Mouse (Mus musculus): ENCODE results near the gene Slc35b1. TPM values are rescaled to one million over a fixed set of nuclear protein-coding genes. Genes with fewer than 3 reads are reported as not detected.
A peak's percentile ranks its signal among the peaks of the same experiment; 100 is the strongest.

Slc35b1 gene
- polyA plus RNA-seq, 1 experiment from 2014 or later: 37.7 TPM

DNA sequence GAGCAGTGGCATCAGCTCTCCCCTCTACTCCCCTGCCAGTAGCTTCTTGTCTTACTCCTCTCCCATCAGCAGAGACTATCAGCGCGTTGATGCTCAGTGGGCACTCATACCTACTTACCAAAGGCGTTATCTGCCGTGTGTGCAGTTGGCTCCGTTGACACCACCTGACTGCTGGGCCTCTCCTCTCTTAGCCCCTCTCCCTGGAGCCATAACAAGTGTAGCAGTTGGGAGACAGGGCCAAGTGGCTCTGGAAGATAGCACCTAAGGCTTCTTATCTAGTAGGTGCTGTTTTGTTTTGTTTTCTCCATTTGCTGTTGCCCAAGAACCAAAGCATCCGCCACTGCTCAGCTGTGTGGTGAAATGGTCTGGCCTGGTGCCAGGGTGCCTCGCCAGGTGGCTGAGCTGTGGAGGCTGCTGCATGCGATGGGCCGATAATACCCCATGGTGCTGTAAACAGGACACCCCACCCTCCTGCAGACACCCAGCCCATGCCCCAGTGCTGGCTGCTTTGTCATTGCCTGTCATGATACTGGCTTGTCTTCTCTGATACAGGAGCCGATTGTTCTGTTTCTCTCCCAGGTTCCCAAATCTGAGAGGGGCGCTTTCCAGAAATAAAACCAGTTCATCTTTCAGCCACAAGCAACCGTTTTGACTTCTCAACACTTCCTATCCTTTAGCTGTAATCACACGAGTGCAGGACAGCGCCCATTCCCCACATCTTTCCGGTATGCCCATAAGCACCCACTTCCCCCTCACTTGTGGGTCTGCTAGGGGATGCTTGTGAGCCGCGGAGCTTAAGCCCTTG, 27.8 kb upstream of the Slc35b1 start:
- peak; percentile 95 for ATAC-seq (ENCODE audit: low read depth)
- Histone ChIP-seq H3K27me3 (ENCODE audit: control insufficient read depth, insufficient read depth, low read depth, low read length) (no peaks in the 10 kb centered on the region), H3K4me3 (ENCODE audit: low read depth, low read length) (peak overlapping the region; percentile 36), H3K9me3 (replicated peaks; ENCODE audit: control insufficient read depth, low read length) (no peaks in the 10 kb centered on the region), H3K4me2 (ENCODE audit: low read depth, low read length) (peak overlapping the region; percentile 69), H3K36me3 (ENCODE audit: control insufficient read depth, insufficient read depth) (peaks cover 65% of the 10 kb centered on the region), H3K4me1 (ENCODE audit: control insufficient read depth, low read depth, low read length) (peaks cover 59% of the 10 kb centered on the region), H3K27ac (ENCODE audit: low read length) (peak overlapping the region; percentile 97), H3K9ac (ENCODE audit: low read depth, low read length) (peak overlapping the region; percentile 68)
- 17% methylated on average over 17 of the region's 17 CpGs for WGBS (ENCODE audit: insufficient replicate concordance)

DNA sequence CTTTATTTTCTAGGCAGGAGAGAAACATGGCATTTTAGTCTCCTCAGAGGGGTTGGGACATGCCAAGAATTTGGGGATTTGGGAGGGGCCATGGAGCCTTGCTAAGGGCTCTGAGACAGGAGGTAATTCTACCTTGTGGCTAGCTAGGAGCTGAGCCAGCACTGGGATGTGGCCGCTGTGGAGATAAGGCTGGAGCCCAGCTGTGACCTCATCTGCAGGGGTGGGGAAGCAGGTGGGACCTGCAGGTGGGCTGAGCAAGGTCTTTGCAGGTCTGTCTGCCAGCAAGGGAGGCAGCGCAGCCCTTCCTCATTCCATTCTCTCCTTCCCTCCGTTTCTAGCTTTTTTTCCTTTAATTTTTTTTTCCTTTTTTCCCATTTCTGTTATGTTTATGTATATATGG, 26.2 kb upstream of the Slc35b1 start:
- Histone ChIP-seq H3K9me3 (replicated peaks; ENCODE audit: control insufficient read depth, low read length) (no peaks in the 10 kb centered on the region), H3K36me3 (ENCODE audit: control insufficient read depth, insufficient read depth) (peaks cover 57% of the 10 kb centered on the region), H3K9ac (ENCODE audit: low read depth, low read length) (0 out of 2 replicates have a peak overlapping the region, but pooled peaks have one; percentile 21), H3K4me1 (ENCODE audit: control insufficient read depth, low read depth, low read length) (peaks cover 49% of the 10 kb centered on the region), H3K27ac (ENCODE audit: low read length) (peak overlapping the region; percentile 97), H3K27me3 (ENCODE audit: control insufficient read depth, insufficient read depth, low read depth, low read length) (no peaks in the 10 kb centered on the region), H3K4me3 (ENCODE audit: low read depth, low read length) (no peak overlapping the region), H3K4me2 (ENCODE audit: low read depth, low read length) (no peak overlapping the region)
- 58% methylated on average over 3 of the region's 3 CpGs for WGBS (ENCODE audit: insufficient replicate concordance)
- ATAC-seq (ENCODE audit: low read depth): no peak

DNA sequence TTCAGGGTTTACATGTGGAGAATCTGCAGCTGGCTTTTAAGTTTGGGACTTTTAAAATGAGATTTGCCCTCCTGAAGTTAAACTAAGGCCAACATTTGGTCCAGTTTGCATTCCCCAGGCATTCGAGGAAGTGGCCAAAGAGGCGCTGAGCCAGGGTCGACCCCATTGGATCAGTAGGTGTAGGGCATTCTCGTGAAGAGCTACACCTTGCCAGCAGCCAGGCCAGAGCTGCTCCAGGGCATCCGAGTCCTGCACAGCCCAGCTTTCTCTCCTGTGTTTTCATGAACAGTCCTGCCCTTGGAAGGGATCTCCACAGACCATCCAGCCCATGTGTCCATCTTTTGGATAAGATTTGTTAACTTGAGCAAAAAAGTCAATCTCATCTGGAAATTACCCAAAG, 20.1 kb upstream of the Slc35b1 start:
- no peak for ATAC-seq (ENCODE audit: low read depth)
- 83% methylated on average over 5 of the region's 5 CpGs for WGBS (ENCODE audit: insufficient replicate concordance)
- no peak overlapping the region for H3K27ac ChIP-seq (ENCODE audit: low read length)
- no peak overlapping the region for H3K9ac ChIP-seq (ENCODE audit: low read depth, low read length)
- H3K4me3 ChIP-seq (ENCODE audit: low read depth, low read length): no peak overlapping the region
- peaks cover 9% of the 10 kb centered on the region for H3K4me1 ChIP-seq (ENCODE audit: control insufficient read depth, low read depth, low read length)
- H3K36me3 ChIP-seq (ENCODE audit: control insufficient read depth, insufficient read depth): peaks cover 68% of the 10 kb centered on the region
- H3K9me3 ChIP-seq (replicated peaks; ENCODE audit: control insufficient read depth, low read length): no peaks in the 10 kb centered on the region
- H3K27me3 ChIP-seq (ENCODE audit: control insufficient read depth, insufficient read depth, low read depth, low read length): no peaks in the 10 kb centered on the region
- H3K4me2 ChIP-seq (ENCODE audit: low read depth, low read length): no peak overlapping the region

DNA sequence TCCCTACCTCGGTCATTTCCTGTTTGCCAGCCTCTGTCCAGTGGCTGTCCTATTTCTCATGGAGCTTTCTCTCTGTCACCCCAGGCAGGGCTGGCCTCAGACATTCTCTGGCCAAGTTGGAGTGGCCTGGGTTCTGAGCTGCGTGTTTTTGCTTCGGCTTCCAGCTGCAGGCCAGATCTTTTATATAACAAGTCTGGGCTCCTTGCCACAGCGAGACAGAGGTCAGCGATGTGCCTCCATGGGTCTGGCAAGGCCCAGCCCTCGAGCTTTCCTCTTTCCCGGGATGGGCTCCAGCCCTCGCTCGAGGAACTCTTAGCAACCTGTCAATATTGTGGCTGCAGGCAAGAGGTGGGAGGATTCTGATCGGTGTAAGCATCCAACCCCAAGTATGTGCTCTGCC, 18.9 kb upstream of the Slc35b1 start:
- Histone ChIP-seq H3K27ac (ENCODE audit: low read length) (peak overlapping the region; percentile 41; the same call in 1 of the 2 replicates), H3K4me1 (ENCODE audit: control insufficient read depth, low read depth, low read length) (peaks cover 9% of the 10 kb centered on the region), H3K4me3 (ENCODE audit: low read depth, low read length) (no peak overlapping the region), H3K27me3 (ENCODE audit: control insufficient read depth, insufficient read depth, low read depth, low read length) (no peaks in the 10 kb centered on the region), H3K9me3 (replicated peaks; ENCODE audit: control insufficient read depth, low read length) (no peaks in the 10 kb centered on the region), H3K9ac (ENCODE audit: low read depth, low read length) (no peak overlapping the region), H3K4me2 (ENCODE audit: low read depth, low read length) (no peak overlapping the region), H3K36me3 (ENCODE audit: control insufficient read depth, insufficient read depth) (peaks cover 68% of the 10 kb centered on the region)
- no peak for ATAC-seq (ENCODE audit: low read depth)
- WGBS (ENCODE audit: insufficient replicate concordance): 93% methylated on average over 10 of the region's 10 CpGs

DNA sequence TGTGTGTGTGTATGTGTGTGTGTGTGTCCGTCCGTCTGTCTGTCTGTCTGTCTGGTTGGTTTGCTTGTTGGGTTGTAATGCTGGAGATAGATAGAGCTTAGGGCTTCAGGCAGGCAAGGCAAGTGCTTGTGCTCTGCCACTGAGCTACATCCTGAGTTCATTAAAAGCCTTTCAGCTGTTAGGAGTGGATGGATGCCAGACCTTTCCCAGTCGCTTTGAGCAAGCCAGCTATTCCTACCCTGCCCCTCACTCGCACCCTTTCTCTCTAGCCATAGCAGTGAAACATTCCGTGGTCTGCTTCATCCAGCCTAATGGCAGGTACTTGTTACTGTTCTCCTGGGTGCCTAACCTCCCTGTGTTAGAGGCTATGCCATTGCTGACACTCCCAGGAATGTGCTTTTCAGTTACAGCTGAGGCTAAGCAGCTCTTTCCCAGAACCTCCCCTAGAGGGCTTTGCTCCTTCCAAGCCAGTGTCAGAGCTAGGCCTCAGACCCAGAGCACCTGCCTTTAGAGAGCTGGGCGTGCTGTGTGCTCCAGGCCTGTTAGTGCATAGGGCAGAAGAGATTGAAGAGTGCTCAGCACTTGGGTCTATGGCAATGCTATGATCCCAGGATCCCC, 18.1 kb upstream of the Slc35b1 start:
- H3K4me1 ChIP-seq (ENCODE audit: control insufficient read depth, low read depth, low read length): peaks cover 9% of the 10 kb centered on the region
- H3K4me3 ChIP-seq (ENCODE audit: low read depth, low read length): no peak overlapping the region
- H3K4me2 ChIP-seq (ENCODE audit: low read depth, low read length): no peak overlapping the region
- H3K36me3 ChIP-seq (ENCODE audit: control insufficient read depth, insufficient read depth): peaks cover 68% of the 10 kb centered on the region
- H3K9ac ChIP-seq (ENCODE audit: low read depth, low read length): no peak overlapping the region
- no peaks in the 10 kb centered on the region for H3K9me3 ChIP-seq (replicated peaks; ENCODE audit: control insufficient read depth, low read length)
- peak overlapping the region; percentile 12 for H3K27ac ChIP-seq (ENCODE audit: low read length)
- no peak for ATAC-seq (ENCODE audit: low read depth)
- no peaks in the 10 kb centered on the region for H3K27me3 ChIP-seq (ENCODE audit: control insufficient read depth, insufficient read depth, low read depth, low read length)
- 87% methylated on average over 6 of the region's 6 CpGs for WGBS (ENCODE audit: insufficient replicate concordance)

DNA sequence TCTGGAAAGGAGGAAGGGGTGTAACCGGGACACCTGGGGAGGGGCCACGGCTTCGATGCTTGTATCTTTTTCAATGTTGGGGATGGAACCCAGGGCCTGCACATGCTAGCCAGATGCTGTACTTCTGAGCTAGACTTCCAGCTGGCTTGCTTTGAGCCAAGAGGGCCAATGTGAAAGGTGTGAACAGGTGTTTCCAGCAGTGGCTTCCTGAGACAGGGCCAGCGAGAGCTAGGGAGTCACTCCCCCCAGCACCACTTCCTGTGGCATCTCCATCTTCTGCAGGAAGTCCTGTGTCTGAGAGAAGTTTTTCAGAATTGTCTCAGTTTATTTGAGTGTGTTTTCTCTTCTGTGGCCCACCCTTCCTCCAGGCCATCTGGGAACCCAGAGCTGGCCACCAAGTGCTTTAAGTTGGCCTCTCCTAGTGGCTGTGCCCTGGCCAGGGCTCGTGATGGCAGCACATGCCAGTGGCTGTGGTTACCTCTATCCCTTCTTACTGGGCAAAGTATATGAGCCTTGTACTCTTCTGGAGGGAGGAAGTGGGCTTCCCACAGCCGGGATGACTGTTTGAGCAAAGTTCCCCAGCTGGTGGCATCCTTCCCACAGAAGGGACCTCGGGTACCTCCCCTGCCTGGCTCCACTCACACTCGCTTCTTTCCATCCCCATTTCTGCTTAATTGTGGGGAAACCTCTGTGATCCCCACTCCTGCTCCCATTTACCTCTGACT, 17.3 kb upstream of the Slc35b1 start:
- H3K27me3 ChIP-seq (ENCODE audit: control insufficient read depth, insufficient read depth, low read depth, low read length): no peaks in the 10 kb centered on the region
- H3K4me3 ChIP-seq (ENCODE audit: low read depth, low read length): no peak overlapping the region
- H3K9me3 ChIP-seq (replicated peaks; ENCODE audit: control insufficient read depth, low read length): no peaks in the 10 kb centered on the region
- peaks cover 74% of the 10 kb centered on the region for H3K36me3 ChIP-seq (ENCODE audit: control insufficient read depth, insufficient read depth)
- H3K4me2 ChIP-seq (ENCODE audit: low read depth, low read length): no peak overlapping the region
- no peak for ATAC-seq (ENCODE audit: low read depth)
- H3K27ac ChIP-seq (ENCODE audit: low read length): no peak overlapping the region; the same call in 1 of the 2 replicates
- no peak overlapping the region for H3K9ac ChIP-seq (ENCODE audit: low read depth, low read length)
- peaks cover 9% of the 10 kb centered on the region for H3K4me1 ChIP-seq (ENCODE audit: control insufficient read depth, low read depth, low read length)
- whole genome bisulfite sequencing (ENCODE audit: insufficient replicate concordance): 66% methylated on average over 8 of the region's 8 CpGs

GRCm38 (mm10) chr11:95368231-95368823, 16.2 kb upstream of the Slc35b1 start:
- no peak for ATAC-seq (ENCODE audit: low read depth)
- Histone ChIP-seq H3K27ac (ENCODE audit: low read length) (no peak overlapping the region), H3K9ac (ENCODE audit: low read depth, low read length) (no peak overlapping the region), H3K4me1 (ENCODE audit: control insufficient read depth, low read depth, low read length) (peaks cover 9% of the 10 kb centered on the region), H3K9me3 (replicated peaks; ENCODE audit: control insufficient read depth, low read length) (no peaks in the 10 kb centered on the region), H3K36me3 (ENCODE audit: control insufficient read depth, insufficient read depth) (peaks cover 79% of the 10 kb centered on the region), H3K4me2 (ENCODE audit: low read depth, low read length) (no peak overlapping the region), H3K4me3 (ENCODE audit: low read depth, low read length) (no peak overlapping the region), H3K27me3 (ENCODE audit: control insufficient read depth, insufficient read depth, low read depth, low read length) (no peaks in the 10 kb centered on the region)
- 83% methylated on average over 8 of the region's 8 CpGs for WGBS (ENCODE audit: insufficient replicate concordance)

DNA sequence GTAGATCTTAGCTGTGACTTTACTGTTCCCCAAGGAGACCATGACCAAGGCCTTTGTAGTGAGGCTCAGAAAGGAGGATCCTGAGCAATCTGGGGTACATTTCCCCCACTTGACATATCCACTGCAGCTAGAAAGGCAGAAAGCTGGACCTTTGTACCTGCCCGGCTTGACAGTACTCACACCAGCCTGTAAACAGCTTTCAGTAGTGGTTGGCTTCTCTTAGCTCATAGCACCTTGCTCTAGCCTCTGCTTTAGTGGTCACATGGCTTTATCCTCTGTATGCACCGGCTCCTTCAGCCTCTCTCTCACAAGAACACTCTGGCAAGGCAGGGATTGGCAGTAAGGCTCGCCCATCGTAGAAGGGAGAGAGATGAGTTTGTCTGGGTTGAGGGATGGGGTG, 15.6 kb upstream of the Slc35b1 start:
- H3K36me3 ChIP-seq (ENCODE audit: control insufficient read depth, insufficient read depth): peaks cover 82% of the 10 kb centered on the region
- 77% methylated on average over 4 of the region's 4 CpGs for WGBS (ENCODE audit: insufficient replicate concordance)
- H3K27me3 ChIP-seq (ENCODE audit: control insufficient read depth, insufficient read depth, low read depth, low read length): no peaks in the 10 kb centered on the region
- H3K4me2 ChIP-seq (ENCODE audit: low read depth, low read length): no peak overlapping the region
- peak; percentile 39 for ATAC-seq (ENCODE audit: low read depth)
- H3K9me3 ChIP-seq (replicated peaks; ENCODE audit: control insufficient read depth, low read length): no peaks in the 10 kb centered on the region
- no peak overlapping the region for H3K9ac ChIP-seq (ENCODE audit: low read depth, low read length)
- H3K27ac ChIP-seq (ENCODE audit: low read length): no peak overlapping the region
- H3K4me1 ChIP-seq (ENCODE audit: control insufficient read depth, low read depth, low read length): peaks cover 9% of the 10 kb centered on the region
- no peak overlapping the region for H3K4me3 ChIP-seq (ENCODE audit: low read depth, low read length)

All from liver, embryonic 16.5 days (tissue).